Mouse (Mus musculus) testis, adult 2 months (tissue): ENCODE data around the gene Snx33.
"Not testable (repeated sequence)": the region's sequence is repeated elsewhere in the genome, so short reads cannot be mapped to it uniquely, and the experiment has no call there.

ENCODE experiments used
- CTCF ChIP-seq: fragments of 200-500 bp; IDR thresholded peaks from 2 replicates; pipeline ENCODE4 v1.5.1; 2012; ENCODE audit warnings: low read depth, mild to moderate bottlenecking, inconsistent platforms, low read length, moderate library complexity; ENCODE audit not compliant: control insufficient read depth, insufficient read depth, insufficient replicate concordance
- POLR2A ChIP-seq: fragments of 200-500 bp; IDR thresholded peaks from 2 replicates; pipeline ENCODE4 v1.6.1; 2012; ENCODE audit warnings: low read depth, mild to moderate bottlenecking, inconsistent platforms, low read length, moderate library complexity; ENCODE audit not compliant: control insufficient read depth

- not testable (repeated sequence) for TF ChIP-seq CTCF, POLR2A
Observed at GRCm38 (mm10) chr9:56909991-56910390, 18.2 kb downstream of the Snx33 start.
